Mouse (Mus musculus): ENCODE results near the gene Mthfd2. TPM values are rescaled to one million over a fixed set of nuclear protein-coding genes. Genes with fewer than 3 reads are reported as not detected.
A peak's percentile ranks its signal among the peaks of the same experiment; 100 is the strongest.
"Not testable (repeated sequence)": the region's sequence is repeated elsewhere in the genome, so short reads cannot be mapped to it uniquely, and the experiment has no call there.

Gene Mthfd2
- polyA plus RNA-seq, 1 experiment from 2014 or later, result 39.7 TPM

- Histone ChIP-seq H3K9ac (no peak overlapping the region), H3K27me3 (no peaks in the 10 kb centered on the region), H3K9me3 (replicated peaks) (no peaks in the 10 kb centered on the region), H3K27ac (no peak overlapping the region), H3K4me2 (no peak overlapping the region), H3K4me3 (replicated peaks) (no peak overlapping the region), H3K4me1 (peaks cover 18% of the 10 kb centered on the region), H3K36me3 (peaks cover 44% of the 10 kb centered on the region)
- ATAC-seq (replicated peaks; ENCODE audit: low FRiP score), result no peak; the same call in 1 of the 2 replicates
- 85% methylated on average over 7 of the region's 7 CpGs for WGBS
These were observed 25.9 kb upstream of the Mthfd2 start for GRCm38 (mm10) chr6:83351490-83352160.

DNA sequence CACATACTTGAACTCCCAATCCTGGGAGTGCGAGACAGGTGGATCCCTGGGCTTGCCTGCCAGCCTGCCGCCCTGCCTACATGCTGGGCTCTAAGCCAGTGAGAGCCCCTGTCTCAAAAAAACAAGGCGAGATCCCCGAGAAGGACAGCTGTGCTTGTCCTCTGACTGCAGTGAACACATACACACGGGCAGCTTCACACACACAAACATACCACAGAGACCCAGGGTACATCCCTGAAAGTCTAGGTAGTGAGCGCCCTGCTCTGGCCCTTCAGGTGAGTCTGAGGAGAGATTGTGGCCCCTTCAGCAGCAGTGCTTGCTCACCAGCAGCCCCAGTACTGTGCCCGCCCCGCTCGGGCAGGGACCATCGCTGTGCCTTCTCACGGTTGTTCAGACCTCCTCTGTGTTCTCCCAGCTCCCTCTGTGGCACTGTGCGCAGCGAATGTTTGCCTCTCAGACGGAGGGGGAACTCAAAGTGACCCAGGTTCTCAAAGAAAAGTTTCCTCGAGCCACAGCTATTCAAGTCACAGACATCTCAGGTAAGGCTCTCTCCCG, 25.2 kb upstream of the Mthfd2 start:
- Histone ChIP-seq H3K4me1 (peaks cover 18% of the 10 kb centered on the region), H3K27ac (no peak overlapping the region), H3K4me3 (replicated peaks) (no peak overlapping the region; the same call in 1 of the 2 replicates), H3K9me3 (replicated peaks) (no peaks in the 10 kb centered on the region), H3K9ac (no peak overlapping the region), H3K4me2 (no peak overlapping the region), H3K27me3 (no peaks in the 10 kb centered on the region), H3K36me3 (peaks cover 41% of the 10 kb centered on the region)
- no peak for ATAC-seq (replicated peaks; ENCODE audit: low FRiP score)
- 89% methylated on average over 16 of the region's 16 CpGs for WGBS

DNA sequence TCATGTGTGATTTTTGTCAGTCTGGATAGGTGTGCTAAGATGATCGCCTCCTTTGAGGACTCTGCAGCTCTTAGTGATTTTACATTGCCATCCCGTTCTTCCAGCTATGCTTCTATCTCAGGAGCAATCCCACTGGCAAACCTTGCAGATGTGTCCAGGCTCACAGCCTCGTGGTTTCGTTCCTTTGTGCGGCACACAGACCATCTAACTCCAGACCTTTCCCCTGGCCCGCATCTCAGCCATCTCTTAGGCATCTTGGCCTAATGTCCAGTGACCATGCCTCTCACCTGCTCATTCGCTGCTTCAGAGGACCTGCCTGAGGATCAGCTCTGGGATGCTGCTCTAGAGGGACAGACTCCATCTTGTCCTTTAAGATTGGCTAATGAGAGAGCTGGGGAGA, 24.5 kb upstream of the Mthfd2 start:
- peaks cover 18% of the 10 kb centered on the region for H3K4me1 ChIP-seq
- H3K27ac ChIP-seq, result no peak overlapping the region; the same call in 1 of the 2 replicates
- WGBS, result 84% methylated on average over 7 of the region's 7 CpGs
- peak overlapping the region; percentile 82 for H3K4me3 ChIP-seq (replicated peaks)
- ATAC-seq (replicated peaks; ENCODE audit: low FRiP score), result no peak
- peak overlapping the region; percentile 93 for H3K9ac ChIP-seq
- H3K36me3 ChIP-seq, result peaks cover 34% of the 10 kb centered on the region
- peak overlapping the region; percentile 80 for H3K4me2 ChIP-seq
- no peaks in the 10 kb centered on the region for H3K27me3 ChIP-seq
- no peaks in the 10 kb centered on the region for H3K9me3 ChIP-seq (replicated peaks)

DNA sequence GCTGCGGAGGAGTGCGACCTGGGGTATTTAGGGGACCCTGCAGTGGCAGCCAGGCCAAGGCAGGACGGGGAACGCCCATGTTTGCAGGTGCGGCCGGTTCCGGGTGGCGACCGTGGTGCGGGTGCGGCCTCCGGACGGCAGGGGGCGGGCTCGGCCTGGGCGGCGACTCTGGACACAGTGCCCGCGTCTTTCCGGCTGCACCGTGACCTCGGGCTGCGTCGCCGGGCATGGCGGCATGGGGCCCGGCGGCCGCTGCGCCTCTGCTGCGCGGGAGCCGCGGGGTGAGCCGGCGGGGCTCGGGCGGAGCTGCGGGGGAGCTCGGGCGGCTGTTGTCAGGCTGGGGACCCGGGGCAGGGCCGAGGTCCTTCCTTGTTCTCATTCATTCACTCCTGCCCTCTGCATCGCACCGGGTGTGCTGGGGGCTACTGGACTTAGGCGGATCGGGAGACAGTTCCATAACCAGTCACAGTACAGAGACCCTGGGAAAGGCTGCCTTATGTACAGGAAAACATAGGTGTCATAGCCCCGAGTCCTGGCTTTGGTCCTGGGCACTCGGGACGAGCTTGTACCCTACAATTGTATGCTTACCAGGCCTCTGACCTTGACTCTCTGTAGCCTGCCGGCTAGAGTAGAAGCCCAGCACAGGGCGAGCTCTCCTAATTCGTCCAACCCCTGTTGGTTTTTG, 23.7 kb upstream of the Mthfd2 start:
- Histone ChIP-seq H3K36me3 (peaks cover 26% of the 10 kb centered on the region), H3K4me1 (peaks cover 18% of the 10 kb centered on the region), H3K27ac (peak overlapping the region; percentile 60), H3K9me3 (replicated peaks) (no peaks in the 10 kb centered on the region), H3K9ac (peak overlapping the region; percentile 93), H3K4me2 (peak overlapping the region; percentile 80), H3K27me3 (no peaks in the 10 kb centered on the region), H3K4me3 (replicated peaks) (peak overlapping the region; percentile 82)
- under 1% methylated on average over 53 of the region's 53 CpGs for WGBS
- peak; percentile 95 for ATAC-seq (replicated peaks; ENCODE audit: low FRiP score)

GRCm38 (mm10) chr6:83348873-83349272, 23.2 kb upstream of the Mthfd2 start, which contains the start of gene Bola3:
TSS of gene Bola3 (plus strand) at chr6:83349147.
- no peaks in the 10 kb centered on the region for H3K27me3 ChIP-seq
- ATAC-seq (replicated peaks; ENCODE audit: low FRiP score), result peak; percentile 64
- WGBS, result 25% methylated on average over 6 of the region's 6 CpGs

DNA sequence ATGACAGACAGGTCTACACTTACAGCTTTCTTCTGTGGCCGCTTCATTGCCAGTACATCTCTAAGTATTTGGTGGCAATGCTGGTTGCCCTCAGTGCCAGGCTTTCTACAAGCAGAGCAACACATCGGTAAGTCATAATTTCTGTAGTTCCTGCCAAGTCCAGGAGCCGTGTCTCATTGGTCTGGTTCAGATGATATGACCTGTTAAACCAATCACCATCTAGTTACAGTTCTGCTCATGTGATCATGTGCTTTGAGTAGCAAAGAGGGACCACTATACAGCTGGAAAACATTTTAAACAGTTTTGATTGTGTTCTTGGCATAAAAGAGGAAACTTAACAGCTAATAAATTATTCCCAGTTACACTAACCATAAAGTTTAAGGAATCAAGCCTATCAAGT, 22.2 kb upstream of the Mthfd2 start:
- Histone ChIP-seq H3K9ac (no peak overlapping the region), H3K4me2 (no peak overlapping the region), H3K4me1 (peaks cover 18% of the 10 kb centered on the region), H3K9me3 (replicated peaks) (no peaks in the 10 kb centered on the region), H3K36me3 (peaks cover 20% of the 10 kb centered on the region), H3K27me3 (no peaks in the 10 kb centered on the region), H3K27ac (no peak overlapping the region), H3K4me3 (replicated peaks) (no peak overlapping the region)
- WGBS, result 88% methylated on average over 3 of the region's 3 CpGs
- ATAC-seq (replicated peaks; ENCODE audit: low FRiP score), result no peak

More at GRCm38 (mm10) chr6:83348873-83349272, 23.2 kb upstream of the Mthfd2 start, which contains the start of gene Bola3:
- Histone ChIP-seq H3K4me2 (peak within 1 kb of the TSS; percentile 80), H3K36me3 (peaks cover 23% of the 10 kb centered on the region), H3K27ac (peak within 1 kb of the TSS; percentile 60), H3K9me3 (replicated peaks) (no peaks in the 10 kb centered on the region), H3K4me3 (replicated peaks) (peak within 1 kb of the TSS; percentile 82), H3K4me1 (peaks cover 18% of the 10 kb centered on the region), H3K9ac (peak within 1 kb of the TSS; percentile 93)

- WGBS, result 87% methylated on average over 8 of the region's 8 CpGs
- not testable (repeated sequence) for H3K4me2 ChIP-seq; H3K9me3 ChIP-seq (replicated peaks); H3K4me3 ChIP-seq (replicated peaks); H3K27ac ChIP-seq; H3K9ac ChIP-seq; H3K27me3 ChIP-seq; ATAC-seq (replicated peaks; ENCODE audit: low FRiP score)
- peaks cover 39% of the 10 kb centered on the region for H3K36me3 ChIP-seq
- H3K4me1 ChIP-seq, result peaks cover 13% of the 10 kb centered on the region
These were observed 19.6 kb upstream of the Mthfd2 start for GRCm38 (mm10) chr6:83345285-83345684.

DNA sequence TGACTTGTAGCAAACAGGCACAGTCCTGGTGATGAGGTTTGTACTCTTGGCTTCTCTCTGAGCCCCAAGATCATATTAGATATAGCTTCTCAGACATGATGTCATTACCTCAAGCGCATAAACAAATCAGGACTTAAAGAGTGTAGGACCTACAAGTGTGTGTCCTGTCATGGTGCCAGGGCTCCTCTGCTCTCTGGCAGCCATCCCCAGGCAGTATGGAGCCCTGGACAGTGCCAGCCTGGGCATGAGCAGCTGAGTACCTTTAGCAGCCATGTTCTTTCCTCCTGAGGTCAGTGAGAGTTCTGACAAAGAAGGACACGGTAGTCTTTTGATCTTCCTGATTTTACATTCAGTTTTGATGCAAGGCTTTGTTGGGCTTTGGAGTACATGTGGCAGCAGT, 17.2 kb upstream of the Mthfd2 start:
- ATAC-seq (replicated peaks; ENCODE audit: low FRiP score), result no peak
- Histone ChIP-seq H3K4me2 (no peak overlapping the region), H3K27ac (no peak overlapping the region), H3K27me3 (no peaks in the 10 kb centered on the region), H3K9ac (no peak overlapping the region), H3K4me3 (replicated peaks) (no peak overlapping the region), H3K9me3 (replicated peaks) (no peaks in the 10 kb centered on the region), H3K36me3 (peaks cover 61% of the 10 kb centered on the region), H3K4me1 (no peaks in the 10 kb centered on the region)
- WGBS, result 91% methylated on average over 2 of the region's 2 CpGs

DNA sequence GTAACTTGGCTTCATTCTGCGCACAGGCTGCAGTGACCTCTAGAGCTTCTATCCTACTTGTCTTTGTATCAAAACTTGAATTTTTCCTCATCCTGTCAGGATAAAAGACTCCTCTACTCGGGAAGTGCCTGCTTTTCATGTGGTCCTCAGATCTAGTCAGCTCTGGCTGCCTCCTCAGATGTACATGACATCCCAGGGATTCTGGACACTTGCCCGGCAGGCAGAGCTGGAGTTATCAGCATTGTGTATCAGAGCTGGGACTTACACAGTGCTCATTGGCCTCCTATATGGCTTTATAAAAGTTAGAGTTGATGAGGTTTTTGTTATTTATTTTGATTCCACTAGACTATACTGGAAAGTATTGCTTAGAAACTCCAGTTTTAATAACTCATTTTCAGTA, 15.7 kb upstream of the Mthfd2 start:
- peaks cover 71% of the 10 kb centered on the region for H3K36me3 ChIP-seq
- H3K27ac ChIP-seq, result no peak overlapping the region
- no peak overlapping the region for H3K4me3 ChIP-seq (replicated peaks)
- H3K9ac ChIP-seq, result no peak overlapping the region
- H3K27me3 ChIP-seq, result no peaks in the 10 kb centered on the region
- no peaks in the 10 kb centered on the region for H3K4me1 ChIP-seq
- H3K4me2 ChIP-seq, result no peak overlapping the region
- H3K9me3 ChIP-seq (replicated peaks), result no peaks in the 10 kb centered on the region
- WGBS, result 83% methylated on average over 3 of the region's 3 CpGs
- ATAC-seq (replicated peaks; ENCODE audit: low FRiP score), result no peak

- Histone ChIP-seq H3K4me2 (peak overlapping the region; percentile 68), H3K27ac (no peak overlapping the region), H3K4me3 (replicated peaks) (no peak overlapping the region), H3K9me3 (replicated peaks) (no peaks in the 10 kb centered on the region), H3K9ac (no peak overlapping the region), H3K27me3 (no peaks in the 10 kb centered on the region), H3K36me3 (peaks cover 41% of the 10 kb centered on the region), H3K4me1 (peaks cover 12% of the 10 kb centered on the region)
- ATAC-seq (replicated peaks; ENCODE audit: low FRiP score), result no peak
- WGBS, result 89% methylated on average over 3 of the region's 3 CpGs
These were observed 2.0 kb upstream of the Mthfd2 start for GRCm38 (mm10) chr6:83327591-83328190.

DNA sequence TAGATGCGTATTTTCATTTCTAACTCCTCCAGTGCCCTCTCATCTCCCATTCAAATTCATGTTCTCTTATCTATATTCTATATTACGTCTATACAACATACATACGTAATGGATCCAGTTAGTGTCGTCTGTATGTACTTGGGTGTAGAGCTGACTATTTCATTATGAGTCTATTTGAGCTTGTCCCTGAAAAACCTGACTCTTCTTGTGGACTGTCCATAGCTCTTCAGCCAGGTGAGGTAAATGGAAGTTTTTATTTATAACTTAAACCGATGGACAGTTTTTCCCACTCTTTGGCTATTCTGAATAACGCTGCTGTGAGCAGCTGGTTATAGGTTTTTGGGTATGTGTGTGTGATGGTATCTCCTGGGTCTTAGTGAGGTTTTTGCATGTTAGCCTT, 1.1 kb upstream of the Mthfd2 start:
- WGBS, result 54% methylated on average over 6 of the region's 6 CpGs
- Histone ChIP-seq H3K4me2 (peak overlapping the region; percentile 68), H3K27ac (no peak overlapping the region), H3K4me3 (replicated peaks) (peak overlapping the region; percentile 86), H3K9me3 (replicated peaks) (no peaks in the 10 kb centered on the region), H3K36me3 (peaks cover 33% of the 10 kb centered on the region), H3K4me1 (peaks cover 12% of the 10 kb centered on the region), H3K27me3 (no peaks in the 10 kb centered on the region), H3K9ac (peak overlapping the region; percentile 81)
- ATAC-seq (replicated peaks; ENCODE audit: low FRiP score), result no peak

DNA sequence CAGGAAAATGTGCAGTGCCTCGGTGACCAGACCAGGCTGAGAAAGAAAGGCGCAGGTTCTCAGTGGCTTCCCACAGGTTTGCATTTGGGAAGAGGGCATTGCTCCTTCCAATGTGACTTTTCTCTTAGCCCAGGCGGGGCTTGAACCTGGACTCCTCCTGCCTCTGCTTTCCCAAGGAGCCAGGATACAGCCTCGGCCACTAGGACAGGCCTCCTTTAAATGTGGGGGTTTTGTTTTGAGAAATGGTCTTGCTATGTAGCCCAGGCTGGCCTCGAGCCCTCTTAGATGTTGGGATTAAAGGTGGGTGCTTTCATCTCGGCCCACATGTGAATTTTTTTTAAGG, 657 bp upstream of the Mthfd2 start:
- H3K4me3 ChIP-seq (replicated peaks), result peak overlapping the region; percentile 86
- no peak; the same call in 1 of the 2 replicates for ATAC-seq (replicated peaks; ENCODE audit: low FRiP score)
- H3K27ac ChIP-seq, result peak overlapping the region; percentile 98
- peak overlapping the region; percentile 68 for H3K4me2 ChIP-seq
- peaks cover 12% of the 10 kb centered on the region for H3K4me1 ChIP-seq
- 8% methylated on average over 6 of the region's 6 CpGs for WGBS
- no peaks in the 10 kb centered on the region for H3K9me3 ChIP-seq (replicated peaks)
- peak overlapping the region; percentile 81 for H3K9ac ChIP-seq
- H3K27me3 ChIP-seq, result no peaks in the 10 kb centered on the region
- H3K36me3 ChIP-seq, result peaks cover 29% of the 10 kb centered on the region
